Mouse (Mus musculus): ENCODE results near the gene U2surp.
A peak's percentile ranks its signal among the peaks of the same experiment; 100 is the strongest.
"Not testable (repeated sequence)": the region's sequence is repeated elsewhere in the genome, so short reads cannot be mapped to it uniquely, and the experiment has no call there.

Gene U2surp

GRCm38 (mm10) chr9:95539176-95539800 lies 27.5 kb upstream of the U2surp start:
- no peak for DNase-seq (ENCODE audit: extremely low spot score, low read depth, low spot score)

- no peak for DNase-seq (ENCODE audit: extremely low spot score, low read depth, low spot score)
These were observed 22.0 kb upstream of the U2surp start for GRCm38 (mm10) chr9:95533817-95534216.

- no peak for DNase-seq (ENCODE audit: extremely low spot score, low read depth, low spot score)
These were observed 19.3 kb upstream of the U2surp start for GRCm38 (mm10) chr9:95531144-95531543.

GRCm38 (mm10) chr9:95527676-95528075 lies 15.9 kb upstream of the U2surp start:
- no peak for DNase-seq (ENCODE audit: extremely low spot score, low read depth, low spot score)

GRCm38 (mm10) chr9:95525961-95526360 lies 14.2 kb upstream of the U2surp start:
- no peak for DNase-seq (ENCODE audit: extremely low spot score, low read depth, low spot score)

GRCm38 (mm10) chr9:95525376-95525775 lies 13.6 kb upstream of the U2surp start:
- no peak for DNase-seq (ENCODE audit: extremely low spot score, low read depth, low spot score)

- DNase-seq (ENCODE audit: extremely low spot score, low read depth, low spot score): no peak
These were observed 10.8 kb upstream of the U2surp start for GRCm38 (mm10) chr9:95522561-95522960.

- no peak for DNase-seq (ENCODE audit: extremely low spot score, low read depth, low spot score)
These were observed 9.8 kb upstream of the U2surp start for GRCm38 (mm10) chr9:95521566-95521965.

GRCm38 (mm10) chr9:95521031-95521430 lies 9.2 kb upstream of the U2surp start:
- DNase-seq (ENCODE audit: extremely low spot score, low read depth, low spot score): no peak

GRCm38 (mm10) chr9:95520563-95520962 lies 8.8 kb upstream of the U2surp start:
- DNase-seq (ENCODE audit: extremely low spot score, low read depth, low spot score): no peak

- DNase-seq (ENCODE audit: extremely low spot score, low read depth, low spot score): not testable (repeated sequence)
These were observed 2.6 kb upstream of the U2surp start for GRCm38 (mm10) chr9:95514361-95514760.

GRCm38 (mm10) chr9:95513776-95514175 lies 2.0 kb upstream of the U2surp start:
- DNase-seq (ENCODE audit: extremely low spot score, low read depth, low spot score): no peak

GRCm38 (mm10) chr9:95512331-95513030 lies 685 bp upstream of the U2surp start:
- DNase-seq (ENCODE audit: extremely low spot score, low read depth, low spot score): peak; percentile 14

GRCm38 (mm10) chr9:95510693-95511404 lies 947 bp downstream of the U2surp start:
- no peak for DNase-seq (ENCODE audit: extremely low spot score, low read depth, low spot score)

GRCm38 (mm10) chr9:95505666-95506065 lies 6.1 kb downstream of the U2surp start:
- no peak for DNase-seq (ENCODE audit: extremely low spot score, low read depth, low spot score)

GRCm38 (mm10) chr9:95499848-95500247 lies 11.9 kb downstream of the U2surp start:
- DNase-seq (ENCODE audit: extremely low spot score, low read depth, low spot score): no peak

- DNase-seq (ENCODE audit: extremely low spot score, low read depth, low spot score): no peak
These were observed 16.8 kb downstream of the U2surp start for GRCm38 (mm10) chr9:95495038-95495437.

- DNase-seq (ENCODE audit: extremely low spot score, low read depth, low spot score): no peak
These were observed 18.4 kb downstream of the U2surp start for GRCm38 (mm10) chr9:95493393-95493792.

- DNase-seq (ENCODE audit: extremely low spot score, low read depth, low spot score): no peak
These were observed 21.8 kb downstream of the U2surp start for GRCm38 (mm10) chr9:95490003-95490402.

GRCm38 (mm10) chr9:95488861-95489260 lies 22.9 kb downstream of the U2surp start:
- DNase-seq (ENCODE audit: extremely low spot score, low read depth, low spot score): no peak

- DNase-seq (ENCODE audit: extremely low spot score, low read depth, low spot score): no peak
These were observed 31.8 kb downstream of the U2surp start for GRCm38 (mm10) chr9:95479981-95480380.

GRCm38 (mm10) chr9:95478443-95478842 lies 33.4 kb downstream of the U2surp start:
- DNase-seq (ENCODE audit: extremely low spot score, low read depth, low spot score): no peak

Data from hindlimb bud, embryonic 11.5 days (tissue).